Mouse (Mus musculus) intestine, postnatal 0 days (tissue): ENCODE results near the gene Vmn1r117. TPM values are rescaled to one million over a fixed set of nuclear protein-coding genes. Genes with fewer than 3 reads are reported as not detected.
"Not testable (repeated sequence)": the region's sequence is repeated elsewhere in the genome, so short reads cannot be mapped to it uniquely, and the experiment has no call there.

Experiments
- ATAC-seq: fragments of 200-750 bp; cut with Nextera tagmentation; 2 replicates; pipeline ENCODE4 v1.8.0; 2017; ENCODE audit warnings: mild to moderate bottlenecking, moderate TSS enrichment, moderate library complexity
- H3K27ac ChIP-seq: fragments of 300-500 bp; sonication (generic); 2 replicates; pipeline ENCODE4 v1.5.1; 2014; ENCODE audit warnings: mild to moderate bottlenecking, low read depth, low read length, moderate library complexity
- H3K27me3 ChIP-seq: fragments of 300-500 bp; sonication (generic); replicated peaks from 2 replicates; pipeline ENCODE4 v1.6.1; 2014; ENCODE audit warnings: low read length, mixed read lengths; ENCODE audit not compliant: control insufficient read depth, insufficient read depth
- H3K36me3 ChIP-seq: fragments of 300-500 bp; sonication (generic); 2 replicates; pipeline ENCODE4 v1.6.1; 2014; ENCODE audit warnings: mild to moderate bottlenecking, moderate library complexity; ENCODE audit not compliant: control insufficient read depth, insufficient read depth
- H3K4me1 ChIP-seq: fragments of 300-500 bp; sonication (generic); replicated peaks from 2 replicates; pipeline ENCODE4 v1.6.1; 2014; ENCODE audit warnings: antibody characterized with exemption, low read length, mixed read lengths; ENCODE audit not compliant: control insufficient read depth, insufficient read depth
- H3K4me2 ChIP-seq: fragments of 300-500 bp; sonication (generic); replicated peaks from 2 replicates; pipeline ENCODE4 v1.6.1; 2014; ENCODE audit warnings: low read depth, mild to moderate bottlenecking, moderate library complexity
- H3K4me3 ChIP-seq: fragments of 300-500 bp; sonication (generic); 2 replicates; pipeline ENCODE4 v1.5.1; 2014; ENCODE audit warnings: low read depth, low read length
- H3K9ac ChIP-seq: fragments of 300-500 bp; sonication (generic); 2 replicates; pipeline ENCODE4 v1.6.1; 2014; ENCODE audit warnings: mild to moderate bottlenecking, low read depth, low read length
- H3K9me3 ChIP-seq: fragments of 300-500 bp; sonication (generic); 2 replicates; pipeline ENCODE4 v1.6.1; 2016; ENCODE audit warnings: mixed run types; ENCODE audit not compliant: control insufficient read depth
- WGBS: fragments of 180-500 bp; shearing (Covaris S2); extraction: QIAGEN DNeasy Blood & Tissue Kit; methylation state at CpG from one replicate; pipeline ENCODE4 v1.1.7; 2014; 5-methylcytosine and 5-hydroxymethylcytosine counted together
- polyA plus RNA-seq: library from polyadenylated mRNA; unstranded; fragments of >200 nt; fragmentation: Nextera tagmentation; extraction: Ambion mirVana; gene quantifications from 2 replicates; pipeline ENCODE4 v1.2.1, GENCODE M21; 2015

Vmn1r117 gene
- polyA plus RNA-seq: not detected in 2 replicates

DNA sequence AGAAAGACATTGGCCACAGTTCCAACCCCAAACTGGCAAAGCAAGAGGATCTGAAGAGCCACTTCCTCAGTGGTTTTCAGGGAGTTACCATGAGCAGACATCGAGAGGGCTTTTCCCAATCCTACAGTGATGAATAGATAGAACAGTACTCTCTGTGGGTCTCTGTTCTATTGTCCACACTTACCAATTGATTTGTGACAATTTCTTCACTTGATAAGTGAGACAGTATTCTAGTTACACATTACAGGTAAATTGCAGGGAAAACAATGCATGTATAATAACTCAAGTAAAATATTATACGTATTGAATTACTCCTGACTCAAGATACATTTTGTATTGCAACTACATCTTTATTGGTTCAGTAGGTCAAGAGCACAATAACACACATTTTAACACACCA is at the start of gene Vmn1r117:
Vmn1r117 (minus strand) TSS at position 101 of the 400 bp plus-strand sequence.
- WGBS: no CpG with 5 or more reads among the region's 2 CpGs
- H3K4me1 ChIP-seq, H3K27me3 ChIP-seq, H3K9ac ChIP-seq, ATAC-seq, H3K36me3 ChIP-seq, H3K4me2 ChIP-seq, H3K4me3 ChIP-seq, H3K9me3 ChIP-seq, H3K27ac ChIP-seq: not testable (repeated sequence)

DNA sequence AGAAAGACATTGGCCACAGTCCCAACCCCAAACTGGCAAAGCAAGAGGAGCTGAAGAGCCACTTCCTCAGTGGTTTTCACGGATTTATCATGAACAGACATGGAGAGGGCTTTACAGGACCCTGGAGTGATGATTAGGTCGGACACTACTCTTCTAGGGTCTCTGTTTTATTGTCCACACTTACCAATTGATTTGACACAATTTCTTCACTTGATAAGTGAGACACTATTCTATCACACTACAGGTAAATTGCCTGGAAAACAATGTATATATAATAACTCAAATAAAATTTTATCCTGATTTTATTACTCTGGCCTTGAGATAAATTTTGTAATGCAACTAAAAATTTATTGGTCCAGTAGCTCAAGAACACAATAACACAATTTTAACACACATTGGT is 28.3 kb upstream of the Vmn1r117 start, which contains the start of gene Vmn1r118:
Vmn1r118 (minus strand) TSS at position 101 of the 400 bp plus-strand sequence.
- H3K4me2 ChIP-seq, H3K27me3 ChIP-seq, H3K4me1 ChIP-seq, H3K9me3 ChIP-seq, H3K9ac ChIP-seq, H3K36me3 ChIP-seq, H3K4me3 ChIP-seq, ATAC-seq, H3K27ac ChIP-seq: not testable (repeated sequence)
- WGBS: no CpG with 5 or more reads among the region's 2 CpGs

DNA sequence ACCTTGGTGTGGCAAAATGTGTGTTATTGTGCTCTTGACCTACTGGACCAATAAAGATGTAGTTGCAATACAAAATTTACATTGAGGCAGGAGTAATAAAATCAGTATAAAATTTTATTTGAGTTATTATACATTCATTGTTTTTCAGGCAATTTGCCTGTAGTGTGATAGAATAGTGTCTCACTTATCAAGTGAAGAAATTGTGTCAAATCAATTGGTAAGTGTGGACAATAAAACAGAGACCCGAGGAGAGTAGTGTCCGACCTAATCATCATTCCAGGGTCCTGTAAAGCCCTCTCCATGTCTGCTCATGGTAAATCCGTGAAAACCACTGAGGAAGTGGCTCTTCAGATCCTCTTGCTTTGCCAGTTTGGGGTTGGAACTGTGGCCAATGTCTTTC is 12.0 kb downstream of the Vmn1r117 start, which contains the start of gene Vmn1r116:
Vmn1r116 (plus strand) TSS at position 301 of the 400 bp plus-strand sequence.
- H3K27ac ChIP-seq, ATAC-seq, H3K36me3 ChIP-seq, H3K4me3 ChIP-seq, H3K4me1 ChIP-seq, H3K27me3 ChIP-seq, H3K9me3 ChIP-seq, H3K9ac ChIP-seq, H3K4me2 ChIP-seq: not testable (repeated sequence)
- WGBS: 52% methylated on average over 3 of the region's 3 CpGs

DNA sequence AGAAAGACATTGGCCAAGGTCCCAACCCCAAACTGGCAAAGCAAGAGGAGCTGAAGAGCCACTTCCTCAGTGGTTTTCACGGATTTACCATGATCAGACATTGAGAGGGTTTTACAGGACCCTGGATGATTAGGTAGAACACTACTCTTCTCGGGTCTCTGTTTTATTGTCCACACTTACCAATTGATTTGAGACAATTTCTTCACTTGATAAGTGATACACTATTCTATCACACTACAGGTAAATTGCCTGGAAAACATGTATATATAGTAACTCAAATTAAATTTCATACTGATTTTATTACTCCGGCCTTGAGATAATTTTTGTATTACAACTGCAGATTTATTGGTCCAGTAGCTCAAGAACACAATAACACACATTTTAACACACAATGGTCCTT is 39.0 kb downstream of the Vmn1r117 start, which contains the start of gene Vmn1r115:
Vmn1r115 (minus strand) TSS at position 101 of the 400 bp plus-strand sequence.
- not testable (repeated sequence) for ATAC-seq, H3K9me3 ChIP-seq, H3K36me3 ChIP-seq, H3K4me2 ChIP-seq, H3K9ac ChIP-seq, H3K4me1 ChIP-seq, H3K27ac ChIP-seq, H3K4me3 ChIP-seq, H3K27me3 ChIP-seq
- WGBS: 91% methylated on average over 1 of the region's 3 CpGs

Other genes starting within 250 kb of the Vmn1r117 start
- not detected in 2 replicates for gene Vmn1r107, start 215.2 kb downstream of the Vmn1r117 start, polyA plus RNA-seq
- not detected in 2 replicates for gene Vmn1r111, start 180.9 kb downstream of the Vmn1r117 start, polyA plus RNA-seq
- not detected in 2 replicates for gene Gm10668, start 153.5 kb downstream of the Vmn1r117 start, polyA plus RNA-seq
- not detected in 2 replicates for gene Vmn1r112, start 112.9 kb downstream of the Vmn1r117 start, polyA plus RNA-seq
- not detected in 2 replicates for gene Vmn1r113, start 96.8 kb downstream of the Vmn1r117 start, polyA plus RNA-seq
- not detected in 2 replicates for gene Vmn1r114, start 71.9 kb downstream of the Vmn1r117 start, polyA plus RNA-seq
- not detected in 2 replicates for gene Vmn1r115, start 39.1 kb downstream of the Vmn1r117 start, polyA plus RNA-seq
- not detected in 2 replicates for gene Vmn1r116, start 11.9 kb downstream of the Vmn1r117 start, polyA plus RNA-seq
- gene Vmn1r118, start 28.2 kb upstream of the Vmn1r117 start, polyA plus RNA-seq: not detected in 2 replicates
- gene Vmn1r119, start 128.3 kb upstream of the Vmn1r117 start, polyA plus RNA-seq: not detected in 2 replicates
- gene Vmn1r120, start 169.7 kb upstream of the Vmn1r117 start, polyA plus RNA-seq: not detected in 2 replicates
- not detected in 2 replicates for gene Vmn1r121, start 214.4 kb upstream of the Vmn1r117 start, polyA plus RNA-seq